Mouse (Mus musculus) limb, embryonic 15.5 days (tissue): ENCODE measurements around the gene Tmem170. TPM values are rescaled to one million over a fixed set of nuclear protein-coding genes. Genes with fewer than 3 reads are reported as not detected.

ENCODE experiments used
- polyA plus RNA-seq: library from polyadenylated mRNA; unstranded; fragments of >200 nt; fragmentation: Nextera tagmentation; extraction: Ambion mirVana; gene quantifications from 2 replicates; pipeline ENCODE4 v1.2.1, GENCODE M21; 2015

Gene Tmem170
- polyA plus RNA-seq, 1 experiment from 2014 or later = 8.0 TPM

Other genes starting within 250 kb of the Tmem170 start
- 1.0 and 1.1 TPM in 2 replicates for gene Ldhd, start 246.4 kb downstream of the Tmem170 start, polyA plus RNA-seq
- 24.4 and 24.5 TPM in 2 replicates for gene Zfp1, start 233.3 kb downstream of the Tmem170 start, polyA plus RNA-seq
- 0.28 and 1.6 TPM in 2 replicates for gene Ctrb1, start 185.7 kb downstream of the Tmem170 start, polyA plus RNA-seq
- gene Bcar1, start 132.9 kb downstream of the Tmem170 start, polyA plus RNA-seq = 35.3 and 35.4 TPM in 2 replicates
- 225 and 232 TPM in 2 replicates for gene Cfdp1, start 22.5 kb downstream of the Tmem170 start, polyA plus RNA-seq
- gene Chst5, start 33.7 kb upstream of the Tmem170 start, polyA plus RNA-seq = 16.3 and 18.5 TPM in 2 replicates
- gene Tmem231, start 57.1 kb upstream of the Tmem170 start, polyA plus RNA-seq = 16.3 and 16.4 TPM in 2 replicates
- 165 and 166 TPM in 2 replicates for gene Gabarapl2, start 64.0 kb upstream of the Tmem170 start, polyA plus RNA-seq
- 8.1 and 9.4 TPM in 2 replicates for gene Adat1, start 115.6 kb upstream of the Tmem170 start, polyA plus RNA-seq
- 172 and 178 TPM in 2 replicates for gene Kars, start 134.6 kb upstream of the Tmem170 start, polyA plus RNA-seq
- gene Terf2ip, start 134.6 kb upstream of the Tmem170 start, polyA plus RNA-seq = 22.7 and 23.2 TPM in 2 replicates
- 0.43 and 0.47 TPM in 2 replicates for gene Gm6793, start 138.3 kb upstream of the Tmem170 start, polyA plus RNA-seq